Mouse (Mus musculus): ENCODE measurements around the gene Slc22a3. TPM values are rescaled to one million over a fixed set of nuclear protein-coding genes. Genes with fewer than 3 reads are reported as not detected.

Slc22a3 gene
- total and polyA plus RNA-seq, 2 experiments from 2014 or later: 0.04 to 0.52 TPM

DNA sequence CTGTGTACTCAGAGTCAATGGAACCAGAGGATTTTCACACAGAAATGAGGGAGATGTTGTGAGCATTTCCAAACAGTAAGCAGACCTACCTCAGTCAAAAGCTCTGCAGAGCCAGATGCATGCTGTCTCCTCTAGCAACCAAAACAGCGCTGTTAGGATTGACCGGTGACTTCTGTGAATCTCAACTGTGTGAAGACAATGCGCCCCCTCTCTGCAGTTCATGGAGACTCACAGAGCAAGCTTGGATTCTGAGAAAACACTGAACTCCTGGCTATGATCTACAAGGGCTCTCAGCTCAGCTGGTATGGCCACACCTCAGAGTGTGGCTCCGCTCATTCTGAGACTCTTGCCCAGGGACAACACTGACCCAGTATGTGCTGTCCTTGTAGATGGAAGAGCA lies 56.3 kb downstream of the Slc22a3 start:
- DNase-seq (ENCODE audit: low spot score) (no peak), ATAC-seq (ENCODE audit: insufficient read depth, low read depth) (no peak)
- Histone ChIP-seq H3K27ac (ENCODE audit: low read depth) (no peak overlapping the region), H3K27me3 (ENCODE audit: control insufficient read depth, insufficient read depth, low read length) (no peaks in the 10 kb centered on the region), H3K9me3 (replicated peaks; ENCODE audit: control insufficient read depth, low read length) (no peaks in the 10 kb centered on the region), H3K36me3 (replicated peaks; ENCODE audit: control insufficient read depth, insufficient read depth, low read length) (no peaks in the 10 kb centered on the region), H3K4me3 (ENCODE audit: low read depth, low read length) (no peak overlapping the region), H3K4me1 (ENCODE audit: control insufficient read depth, insufficient read depth) (no peaks in the 10 kb centered on the region), H3K9ac (replicated peaks; ENCODE audit: low read depth, low read length) (no peak overlapping the region), H3K4me2 (ENCODE audit: low read depth, low read length) (no peak overlapping the region)
- 56% methylated on average over 4 of the region's 4 CpGs for WGBS
- TF ChIP-seq CTCF (IDR thresholded peaks at IDR 0.05; ENCODE audit: low read depth) (peak; percentile 51), EP300 (IDR thresholded peaks at IDR 0.05; ENCODE audit: low read depth) (no peak)

GRCm38 (mm10) chr17:12444561-12444960 lies 62.9 kb downstream of the Slc22a3 start:
- no peak for DNase-seq (ENCODE audit: low spot score)
- no peaks in the 10 kb centered on the region for H3K36me3 ChIP-seq (replicated peaks; ENCODE audit: control insufficient read depth, insufficient read depth, low read length)
- WGBS: 19% methylated on average over 2 of the region's 2 CpGs
- H3K4me2 ChIP-seq (ENCODE audit: low read depth, low read length): no peak overlapping the region
- H3K27me3 ChIP-seq (ENCODE audit: control insufficient read depth, insufficient read depth, low read length): no peaks in the 10 kb centered on the region
- no peak overlapping the region for H3K4me3 ChIP-seq (ENCODE audit: low read depth, low read length)
- H3K4me1 ChIP-seq (ENCODE audit: control insufficient read depth, insufficient read depth): 0 out of 2 replicates have a peak, but pooled peaks cover 4% of the 10 kb centered on the region
- H3K27ac ChIP-seq (ENCODE audit: low read depth): no peak overlapping the region
- no peaks in the 10 kb centered on the region for H3K9me3 ChIP-seq (replicated peaks; ENCODE audit: control insufficient read depth, low read length)
- no peak overlapping the region for H3K9ac ChIP-seq (replicated peaks; ENCODE audit: low read depth, low read length)
- ATAC-seq (ENCODE audit: insufficient read depth, low read depth): no peak; the same call in 1 of the 2 replicates
- TF ChIP-seq CTCF (IDR thresholded peaks at IDR 0.05; ENCODE audit: low read depth) (no peak), EP300 (IDR thresholded peaks at IDR 0.05; ENCODE audit: low read depth) (no peak)

- TF ChIP-seq EP300 (IDR thresholded peaks at IDR 0.05; ENCODE audit: low read depth): no peak
- no peak for TF ChIP-seq CTCF (IDR thresholded peaks at IDR 0.05; ENCODE audit: low read depth)
- WGBS: 75% methylated on average over 10 of the region's 10 CpGs
- H3K9me3 ChIP-seq (replicated peaks; ENCODE audit: control insufficient read depth, low read length): no peaks in the 10 kb centered on the region
Observed at GRCm38 (mm10) chr17:12437771-12438170, 69.7 kb downstream of the Slc22a3 start.

GRCm38 (mm10) chr17:12431707-12432106 lies 75.8 kb downstream of the Slc22a3 start:
- DNase-seq (ENCODE audit: low spot score): no peak
- Histone ChIP-seq H3K4me3 (ENCODE audit: low read depth, low read length) (no peak overlapping the region), H3K9me3 (replicated peaks; ENCODE audit: control insufficient read depth, low read length) (no peaks in the 10 kb centered on the region), H3K27ac (ENCODE audit: low read depth) (no peak overlapping the region), H3K27me3 (ENCODE audit: control insufficient read depth, insufficient read depth, low read length) (no peaks in the 10 kb centered on the region), H3K36me3 (replicated peaks; ENCODE audit: control insufficient read depth, insufficient read depth, low read length) (no peaks in the 10 kb centered on the region), H3K4me2 (ENCODE audit: low read depth, low read length) (no peak overlapping the region), H3K4me1 (ENCODE audit: control insufficient read depth, insufficient read depth) (0 out of 2 replicates have a peak, but pooled peaks cover 9% of the 10 kb centered on the region), H3K9ac (replicated peaks; ENCODE audit: low read depth, low read length) (no peak overlapping the region)
- no peak for TF ChIP-seq EP300 (IDR thresholded peaks at IDR 0.05; ENCODE audit: low read depth)
- no peak for TF ChIP-seq CTCF (IDR thresholded peaks at IDR 0.05; ENCODE audit: low read depth)
- WGBS: 52% methylated on average over 5 of the region's 5 CpGs
- no peak for ATAC-seq (ENCODE audit: insufficient read depth, low read depth)

More at GRCm38 (mm10) chr17:12437771-12438170, 69.7 kb downstream of the Slc22a3 start:
- H3K36me3 ChIP-seq (replicated peaks; ENCODE audit: control insufficient read depth, insufficient read depth, low read length): no peaks in the 10 kb centered on the region
- no peak overlapping the region for H3K4me2 ChIP-seq (ENCODE audit: low read depth, low read length)
- no peak for ATAC-seq (ENCODE audit: insufficient read depth, low read depth)
- H3K4me3 ChIP-seq (ENCODE audit: low read depth, low read length): no peak overlapping the region
- H3K27me3 ChIP-seq (ENCODE audit: control insufficient read depth, insufficient read depth, low read length): no peaks in the 10 kb centered on the region
- no peak overlapping the region for H3K27ac ChIP-seq (ENCODE audit: low read depth)
- no peaks in the 10 kb centered on the region for H3K4me1 ChIP-seq (ENCODE audit: control insufficient read depth, insufficient read depth)
- DNase-seq (ENCODE audit: low spot score): no peak
- H3K9ac ChIP-seq (replicated peaks; ENCODE audit: low read depth, low read length): no peak overlapping the region

GRCm38 (mm10) chr17:12428369-12428768 lies 79.1 kb downstream of the Slc22a3 start:
- Histone ChIP-seq H3K36me3 (replicated peaks; ENCODE audit: control insufficient read depth, insufficient read depth, low read length) (no peaks in the 10 kb centered on the region), H3K9me3 (replicated peaks; ENCODE audit: control insufficient read depth, low read length) (no peaks in the 10 kb centered on the region), H3K9ac (replicated peaks; ENCODE audit: low read depth, low read length) (no peak overlapping the region), H3K4me2 (ENCODE audit: low read depth, low read length) (no peak overlapping the region), H3K4me1 (ENCODE audit: control insufficient read depth, insufficient read depth) (peaks cover 9% of the 10 kb centered on the region; the same call in 1 of the 2 replicates), H3K27me3 (ENCODE audit: control insufficient read depth, insufficient read depth, low read length) (no peaks in the 10 kb centered on the region), H3K4me3 (ENCODE audit: low read depth, low read length) (no peak overlapping the region), H3K27ac (ENCODE audit: low read depth) (no peak overlapping the region; the same call in 1 of the 2 replicates)
- no peak for TF ChIP-seq EP300 (IDR thresholded peaks at IDR 0.05; ENCODE audit: low read depth)
- TF ChIP-seq CTCF (IDR thresholded peaks at IDR 0.05; ENCODE audit: low read depth): no peak
- DNase-seq (ENCODE audit: low spot score) (no peak), ATAC-seq (ENCODE audit: insufficient read depth, low read depth) (peak; percentile 36; the same call in 1 of the 2 replicates)

GRCm38 (mm10) chr17:12427156-12427555 lies 80.3 kb downstream of the Slc22a3 start:
- TF ChIP-seq CTCF (IDR thresholded peaks at IDR 0.05; ENCODE audit: low read depth) (no peak), EP300 (IDR thresholded peaks at IDR 0.05; ENCODE audit: low read depth) (no peak)
- WGBS: 7% methylated on average over 3 of the region's 3 CpGs
- no peak overlapping the region for H3K4me2 ChIP-seq (ENCODE audit: low read depth, low read length)
- no peak overlapping the region for H3K4me3 ChIP-seq (ENCODE audit: low read depth, low read length)
- no peaks in the 10 kb centered on the region for H3K36me3 ChIP-seq (replicated peaks; ENCODE audit: control insufficient read depth, insufficient read depth, low read length)
- H3K27ac ChIP-seq (ENCODE audit: low read depth): no peak overlapping the region
- H3K27me3 ChIP-seq (ENCODE audit: control insufficient read depth, insufficient read depth, low read length): no peaks in the 10 kb centered on the region
- DNase-seq (ENCODE audit: low spot score): peak; percentile 47
- no peak overlapping the region for H3K9ac ChIP-seq (replicated peaks; ENCODE audit: low read depth, low read length)
- no peaks in the 10 kb centered on the region for H3K9me3 ChIP-seq (replicated peaks; ENCODE audit: control insufficient read depth, low read length)
- peak; percentile 27 for ATAC-seq (ENCODE audit: insufficient read depth, low read depth)
- peaks cover 9% of the 10 kb centered on the region; the same call in 1 of the 2 replicates for H3K4me1 ChIP-seq (ENCODE audit: control insufficient read depth, insufficient read depth)

Measured in heart, postnatal 0 days (tissue).